Comparison of ENCODE assay signal across 23 mouse cellular contexts in the genomic region with DNA sequence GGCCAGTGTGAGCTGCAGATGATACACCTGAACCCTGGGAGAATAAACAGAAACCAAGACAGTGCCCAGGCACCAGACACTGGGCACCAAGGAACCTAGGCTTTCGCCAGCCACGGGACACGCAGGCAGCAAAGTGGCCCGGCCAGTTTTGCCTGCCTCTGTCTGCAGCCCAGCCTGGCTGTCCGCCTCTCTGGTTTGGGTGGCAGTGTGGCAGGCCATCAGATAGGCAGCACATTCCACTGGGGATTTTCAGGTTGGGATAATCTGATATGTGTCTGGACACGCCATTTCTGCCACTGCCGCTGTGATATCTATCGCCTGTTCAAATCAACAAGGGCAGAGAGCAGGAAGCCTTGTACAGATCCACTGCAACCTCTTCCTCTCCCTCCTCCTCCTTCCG.
DNase-seq lines count a peak whose midpoint lies in the region; ATAC-seq lines count a peak whose summit lies in the region.
"Had no signal": no experiment of that assay in that cellular context is flagged by ENCODE, and none has a peak within 500 bp of the region (broad histone marks: within the 10 kb centered on the region; RNA-seq: fewer than 3 reads in every experiment).

No protein-coding gene starts in this region.

- 0 out of 2 replicates have a peak overlapping the region, but pooled peaks have one; percentile 48 for H3K27ac ChIP-seq in forebrain, embryonic 10.5 days
- no peak overlapping the region for H3K27ac ChIP-seq in forebrain, embryonic 13.5 days
- H3K27ac ChIP-seq in kidney, embryonic 15.5 days = peak overlapping the region; percentile 70
- peak overlapping the region; percentile 70 for H3K27ac ChIP-seq in embryonic facial prominence, embryonic 10.5 days (replicated peaks)
- peak overlapping the region; percentile 78; the same call in 1 of the 2 replicates for H3K27ac ChIP-seq in stomach, embryonic 14.5 days (ENCODE audit: low read length)
- H3K27ac ChIP-seq: left cerebral cortex, adult 2 months; neural tube, embryonic 15.5 days had no signal

- H3K4me3 ChIP-seq in forebrain, embryonic 10.5 days = no peak overlapping the region
- no peak overlapping the region for H3K4me3 ChIP-seq in forebrain, embryonic 13.5 days
- H3K4me3 ChIP-seq in kidney, embryonic 15.5 days (replicated peaks) = no peak overlapping the region
- H3K4me3 ChIP-seq in embryonic facial prominence, embryonic 10.5 days = no peak overlapping the region
- no peak overlapping the region for H3K4me3 ChIP-seq in stomach, embryonic 14.5 days (ENCODE audit: low read depth, low read length)
- H3K4me3 ChIP-seq: heart, embryonic 12.5 days; left cerebral cortex, adult 2 months; neural tube, embryonic 15.5 days had no signal

- H3K9me3 ChIP-seq in forebrain, embryonic 10.5 days = no peaks in the 10 kb centered on the region
- no peaks in the 10 kb centered on the region for H3K9me3 ChIP-seq in forebrain, embryonic 13.5 days (replicated peaks)
- no peaks in the 10 kb centered on the region for H3K9me3 ChIP-seq in kidney, embryonic 15.5 days (replicated peaks)
- no peaks in the 10 kb centered on the region for H3K9me3 ChIP-seq in embryonic facial prominence, embryonic 10.5 days
- no peaks in the 10 kb centered on the region for H3K9me3 ChIP-seq in stomach, embryonic 14.5 days (ENCODE audit: control insufficient read depth, low read depth, low read length)
- H3K9me3 ChIP-seq: heart, embryonic 12.5 days; neural tube, embryonic 15.5 days had no signal

- H3K4me1 ChIP-seq in forebrain, embryonic 10.5 days = peaks cover 33% of the 10 kb centered on the region
- H3K4me1 ChIP-seq in forebrain, embryonic 13.5 days = 0 out of 2 replicates have a peak, but pooled peaks cover 7% of the 10 kb centered on the region
- peaks cover 40% of the 10 kb centered on the region for H3K4me1 ChIP-seq in kidney, embryonic 15.5 days
- H3K4me1 ChIP-seq in embryonic facial prominence, embryonic 10.5 days = peaks cover 55% of the 10 kb centered on the region
- H3K4me1 ChIP-seq in stomach, embryonic 14.5 days (ENCODE audit: control insufficient read depth, insufficient read depth, low read length) = peaks cover 18% of the 10 kb centered on the region
- H3K4me1 ChIP-seq: neural tube, embryonic 15.5 days had no signal

- H3K36me3 ChIP-seq in forebrain, embryonic 10.5 days (replicated peaks) = no peaks in the 10 kb centered on the region
- H3K36me3 ChIP-seq in forebrain, embryonic 13.5 days (ENCODE audit: poor library complexity, severe bottlenecking) = no peaks in the 10 kb centered on the region
- H3K36me3 ChIP-seq in kidney, embryonic 15.5 days = no peaks in the 10 kb centered on the region
- H3K36me3 ChIP-seq in embryonic facial prominence, embryonic 10.5 days (replicated peaks) = no peaks in the 10 kb centered on the region
- no peaks in the 10 kb centered on the region for H3K36me3 ChIP-seq in stomach, embryonic 14.5 days (ENCODE audit: control insufficient read depth, insufficient read depth, low read length)
- H3K36me3 ChIP-seq: heart, embryonic 12.5 days; neural tube, embryonic 15.5 days had no signal

- no peak overlapping the region for H3K4me2 ChIP-seq in forebrain, embryonic 13.5 days
- H3K4me2 ChIP-seq in kidney, embryonic 15.5 days = no peak overlapping the region
- no peak overlapping the region for H3K4me2 ChIP-seq in stomach, embryonic 14.5 days (replicated peaks; ENCODE audit: low read depth, low read length)
- H3K4me2 ChIP-seq: liver, embryonic 11.5 days; neural tube, embryonic 15.5 days had no signal

- no peak overlapping the region for H3K9ac ChIP-seq in forebrain, embryonic 13.5 days
- no peak overlapping the region for H3K9ac ChIP-seq in kidney, embryonic 15.5 days
- H3K9ac ChIP-seq in stomach, embryonic 14.5 days (replicated peaks; ENCODE audit: low read depth, low read length) = no peak overlapping the region
- H3K9ac ChIP-seq: heart, embryonic 12.5 days; neural tube, embryonic 15.5 days had no signal

- DNase-seq in forebrain, embryonic 10.5 days (ENCODE audit: extremely low spot score, low spot score) = no peak
- no peak for DNase-seq in kidney, postnatal 25 days
- DNase-seq in embryonic facial prominence, embryonic 10.5 days (ENCODE audit: low spot score) = no peak
- no peak for DNase-seq in thymus, postnatal 4 days
- no peak for DNase-seq in ovary, postnatal 10 days (ENCODE audit: low spot score)
- DNase-seq: adrenal gland, postnatal 10 days; cerebellum, adult 9-11 months; gastrocnemius, postnatal 25 days; kidney, adult 18-20 months; layer of hippocampus, adult 9-11 months; midbrain, embryonic 14.5 days; right cerebral cortex, postnatal 14 days; spleen, adult 18-20 months had no signal

- WGBS in forebrain, embryonic 10.5 days = 76% methylated on average over 9 of the region's 9 CpGs
- WGBS in forebrain, embryonic 13.5 days = 85% methylated on average over 9 of the region's 9 CpGs
- 61% methylated on average over 9 of the region's 9 CpGs for WGBS in kidney, embryonic 15.5 days
- WGBS in embryonic facial prominence, embryonic 10.5 days = 73% methylated on average over 9 of the region's 9 CpGs
- 61% methylated on average over 9 of the region's 9 CpGs for WGBS in stomach, embryonic 14.5 days

- H3K27me3 ChIP-seq in forebrain, embryonic 10.5 days (ENCODE audit: poor library complexity, severe bottlenecking) = no peaks in the 10 kb centered on the region
- no peaks in the 10 kb centered on the region for H3K27me3 ChIP-seq in forebrain, embryonic 13.5 days
- 0 out of 2 replicates have a peak, but pooled peaks cover 6% of the 10 kb centered on the region for H3K27me3 ChIP-seq in kidney, embryonic 15.5 days
- H3K27me3 ChIP-seq in embryonic facial prominence, embryonic 10.5 days (replicated peaks; ENCODE audit: low read depth, poor library complexity, severe bottlenecking) = peaks cover 1% of the 10 kb centered on the region; the same call in 1 of the 2 replicates
- H3K27me3 ChIP-seq in stomach, embryonic 14.5 days (ENCODE audit: control insufficient read depth, insufficient read depth, low read length) = no peaks in the 10 kb centered on the region
- H3K27me3 ChIP-seq: heart, embryonic 12.5 days; neural tube, embryonic 15.5 days had no signal

- no peak for ATAC-seq in forebrain, embryonic 13.5 days
- 0 out of 2 replicates have a peak, but pooled peaks have one; percentile 15 for ATAC-seq in kidney, embryonic 15.5 days (replicated peaks; ENCODE audit: low FRiP score)
- ATAC-seq in stomach, embryonic 14.5 days (ENCODE audit: insufficient number of reproducible peaks, insufficient read depth, low FRiP score, low read depth) = no peak
- ATAC-seq: activated CD4-positive, CD25-positive, alpha-beta regulatory T cell, adult 4 months; CD4-positive, CD25-positive, alpha-beta regulatory T cell, adult 4 months; forebrain, embryonic 14.5 days had no signal
